Mouse (Mus musculus) lung, embryonic 15.5 days (tissue): ENCODE measurements around the gene Myl4. TPM values are rescaled to one million over a fixed set of nuclear protein-coding genes. Genes with fewer than 3 reads are reported as not detected.
A peak's percentile ranks its signal among the peaks of the same experiment; 100 is the strongest.

Source experiments
- ATAC-seq: fragments of 200-750 bp; cut with Nextera tagmentation; 2 replicates; pipeline ENCODE4 v1.8.0; 2017; ENCODE audit warnings: moderate number of reproducible peaks, borderline replicate concordance; ENCODE audit not compliant: low FRiP score, low TSS enrichment; ENCODE audit errors: extremely low read depth
- H3K27ac ChIP-seq: fragments of 300-500 bp; sonication (generic); 2 replicates; pipeline ENCODE4 v1.5.1; 2015; ENCODE audit warnings: moderate library complexity, mild to moderate bottlenecking, inconsistent platforms
- H3K27me3 ChIP-seq: fragments of 300-500 bp; sonication (generic); 2 replicates; pipeline ENCODE4 v1.6.1; 2015; ENCODE audit warnings: inconsistent platforms
- H3K36me3 ChIP-seq: fragments of 300-500 bp; sonication (generic); 2 replicates; pipeline ENCODE4 v1.6.1; 2015; ENCODE audit warnings: inconsistent platforms
- H3K4me1 ChIP-seq: fragments of 300-500 bp; sonication (generic); 2 replicates; pipeline ENCODE4 v1.6.1; 2015; ENCODE audit warnings: inconsistent platforms
- H3K4me2 ChIP-seq: fragments of 300-500 bp; sonication (generic); 2 replicates; pipeline ENCODE4 v1.6.1; 2015; ENCODE audit warnings: inconsistent platforms, mild to moderate bottlenecking, moderate library complexity
- H3K4me3 ChIP-seq: fragments of 300-500 bp; sonication (generic); 2 replicates; pipeline ENCODE4 v1.5.1; 2015; ENCODE audit warnings: mild to moderate bottlenecking, inconsistent platforms
- H3K9ac ChIP-seq: fragments of 300-500 bp; sonication (generic); 2 replicates; pipeline ENCODE4 v1.6.1; 2015; ENCODE audit warnings: inconsistent platforms
- H3K9me3 ChIP-seq: fragments of 300-500 bp; sonication (generic); 2 replicates; pipeline ENCODE4 v1.6.1; 2016; ENCODE audit warnings: inconsistent platforms
- WGBS: fragments of 180-500 bp; shearing (Covaris S2); methylation state at CpG from one replicate; pipeline ENCODE4 v1.1.7; 2015; 5-methylcytosine and 5-hydroxymethylcytosine counted together
- polyA plus RNA-seq: library from polyadenylated mRNA; unstranded; fragments of >200 nt; fragmentation: Nextera tagmentation; extraction: Ambion mirVana; gene quantifications from 2 replicates; pipeline ENCODE4 v1.2.1, GENCODE M21; 2015

Myl4 gene
- polyA plus RNA-seq, 1 experiment from 2014 or later = 133 TPM

DNA sequence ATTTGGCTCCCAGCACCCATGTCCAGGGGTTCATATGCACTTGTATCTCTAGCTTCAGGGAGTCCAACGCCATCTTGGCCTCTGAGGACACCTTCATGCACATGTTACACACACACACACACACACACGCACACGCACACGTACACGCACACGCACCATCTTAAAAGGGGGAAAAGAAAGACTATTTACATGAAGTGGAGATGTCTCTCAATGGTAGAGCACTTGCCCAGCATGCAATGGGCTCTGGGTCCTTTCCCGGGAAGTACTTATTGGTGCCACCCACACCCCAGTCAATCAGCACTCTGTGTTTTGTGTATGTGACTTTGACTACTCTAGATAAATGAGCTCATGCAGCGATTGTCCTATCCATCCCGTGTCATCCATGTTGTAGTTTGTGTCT lies 37.4 kb downstream of the Myl4 start:
- Histone ChIP-seq H3K9ac (no peak overlapping the region), H3K4me3 (no peak overlapping the region), H3K27ac (no peak overlapping the region), H3K36me3 (no peaks in the 10 kb centered on the region), H3K27me3 (no peaks in the 10 kb centered on the region), H3K4me2 (no peak overlapping the region), H3K9me3 (no peaks in the 10 kb centered on the region), H3K4me1 (peaks cover 16% of the 10 kb centered on the region)
- WGBS = 91% methylated on average over 9 of the region's 9 CpGs
- ATAC-seq = no peak

DNA sequence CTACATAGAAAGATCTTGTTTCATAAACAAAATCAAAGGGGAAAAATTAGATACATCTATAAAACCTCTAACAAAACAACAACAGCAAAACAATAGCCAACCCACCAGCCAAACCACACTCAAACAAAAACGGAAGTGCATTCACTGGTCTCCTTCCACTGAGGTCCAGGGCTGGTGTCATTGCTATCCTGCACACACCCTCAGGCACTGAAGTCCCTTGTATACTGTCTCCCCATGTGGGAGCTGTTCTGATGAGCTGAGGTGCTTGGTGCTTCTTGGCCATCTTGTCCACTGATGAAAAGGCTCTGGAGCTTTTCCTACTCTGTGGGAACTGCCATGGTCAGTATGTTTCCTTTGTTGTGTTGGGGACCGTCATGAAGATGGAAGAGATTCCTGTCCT lies 38.0 kb downstream of the Myl4 start:
- ATAC-seq = no peak
- 87% methylated on average over 2 of the region's 2 CpGs for WGBS
- no peak overlapping the region for H3K4me3 ChIP-seq
- peaks cover 16% of the 10 kb centered on the region for H3K4me1 ChIP-seq
- no peak overlapping the region for H3K27ac ChIP-seq
- no peaks in the 10 kb centered on the region for H3K9me3 ChIP-seq
- no peak overlapping the region for H3K9ac ChIP-seq
- no peaks in the 10 kb centered on the region for H3K36me3 ChIP-seq
- H3K27me3 ChIP-seq = no peaks in the 10 kb centered on the region
- no peak overlapping the region for H3K4me2 ChIP-seq

DNA sequence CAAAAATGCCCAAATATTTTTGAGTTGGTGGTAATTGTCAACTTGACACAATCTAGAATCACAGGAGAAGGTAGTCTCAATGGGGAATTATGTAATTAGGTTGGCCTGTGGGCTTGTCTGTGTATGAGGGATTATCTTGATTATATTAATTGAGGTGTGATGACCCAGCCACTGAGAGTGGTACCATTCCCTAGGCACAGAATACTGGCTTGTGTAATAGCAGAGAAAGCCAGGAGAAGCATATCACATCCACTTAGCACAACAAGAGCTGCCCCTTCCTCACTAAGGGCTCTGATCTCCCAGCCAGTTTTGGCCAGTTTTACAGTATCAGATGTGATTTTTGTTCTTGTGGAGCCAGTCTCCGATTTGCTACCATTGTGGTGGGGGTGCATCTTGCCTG lies 39.1 kb downstream of the Myl4 start:
- Histone ChIP-seq H3K9ac (no peak overlapping the region), H3K4me2 (no peak overlapping the region), H3K4me3 (no peak overlapping the region), H3K27ac (no peak overlapping the region), H3K27me3 (no peaks in the 10 kb centered on the region), H3K36me3 (no peaks in the 10 kb centered on the region), H3K4me1 (peaks cover 16% of the 10 kb centered on the region), H3K9me3 (no peaks in the 10 kb centered on the region)
- ATAC-seq = no peak
- 67% methylated on average over 1 of the region's 1 CpGs for WGBS

DNA sequence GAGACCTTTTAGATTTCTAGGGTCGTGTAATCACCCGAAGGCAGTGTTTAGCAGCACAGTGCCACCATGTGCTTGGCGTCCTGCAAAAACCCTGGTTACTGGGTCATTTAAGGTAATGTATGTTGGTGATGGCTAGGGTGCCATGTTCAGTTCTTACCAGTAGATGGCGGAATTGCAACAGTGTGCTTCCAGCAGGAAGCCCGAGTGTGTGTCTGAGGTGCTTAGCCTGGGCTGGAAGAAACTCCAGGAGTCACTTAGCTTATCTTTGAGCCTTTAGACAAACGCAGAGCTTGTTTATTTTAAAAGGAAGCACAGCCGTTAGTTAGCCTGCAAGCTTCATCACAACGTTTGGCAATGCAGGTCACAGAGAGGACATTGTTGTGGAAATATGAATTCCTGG lies 39.7 kb downstream of the Myl4 start:
- whole genome bisulfite sequencing = under 1% methylated on average over 8 of the region's 8 CpGs
- peak; percentile 78 for ATAC-seq
- Histone ChIP-seq H3K4me3 (no peak overlapping the region), H3K9ac (no peak overlapping the region), H3K4me1 (peaks cover 16% of the 10 kb centered on the region), H3K9me3 (no peaks in the 10 kb centered on the region), H3K27ac (no peak overlapping the region), H3K4me2 (no peak overlapping the region), H3K27me3 (no peaks in the 10 kb centered on the region), H3K36me3 (no peaks in the 10 kb centered on the region)

DNA sequence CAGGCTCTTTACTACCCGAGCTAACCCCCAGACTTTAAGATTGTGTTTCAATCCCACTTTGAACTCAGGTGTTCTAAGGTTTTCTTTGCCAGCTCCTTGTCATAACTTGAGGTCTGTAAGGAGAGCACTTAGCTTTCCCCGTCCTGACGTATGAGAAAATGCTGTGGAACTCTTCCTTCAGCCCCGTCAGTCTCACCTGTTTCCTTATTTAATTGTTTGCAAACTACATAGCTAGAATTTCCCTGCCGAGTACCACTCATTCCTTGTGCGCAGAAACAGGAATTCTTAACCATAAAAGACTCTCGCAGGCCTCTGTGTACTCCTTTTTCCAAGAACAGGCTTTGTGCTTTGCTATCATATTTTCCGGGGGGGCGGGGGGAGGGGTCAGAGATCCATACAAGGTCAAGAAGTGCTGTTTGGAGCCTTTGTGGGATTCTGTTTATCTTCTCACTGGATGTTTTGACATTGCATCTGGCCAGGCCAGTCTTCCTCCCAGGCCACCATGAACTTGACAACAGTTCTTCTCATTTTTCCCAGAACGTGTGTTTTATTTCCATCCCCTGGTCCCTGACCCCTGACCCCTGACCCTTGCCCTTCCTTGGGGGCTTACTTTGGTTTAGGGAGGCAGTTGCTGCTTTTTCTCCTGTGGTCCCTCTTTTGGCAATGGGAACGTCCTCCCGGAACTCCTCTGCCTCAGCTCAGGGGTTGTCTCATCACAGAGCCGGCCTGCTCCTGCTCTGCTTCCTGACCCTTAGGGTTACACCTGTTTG lies 41.8 kb downstream of the Myl4 start:
- no peak overlapping the region for H3K4me3 ChIP-seq
- 0 out of 2 replicates have a peak overlapping the region, but pooled peaks have one; percentile 11 for H3K27ac ChIP-seq
- 46% methylated on average over 13 of the region's 13 CpGs for WGBS
- no peak for ATAC-seq
- H3K4me1 ChIP-seq = peaks cover 19% of the 10 kb centered on the region
- H3K36me3 ChIP-seq = no peaks in the 10 kb centered on the region
- H3K9me3 ChIP-seq = no peaks in the 10 kb centered on the region
- no peaks in the 10 kb centered on the region for H3K27me3 ChIP-seq
- H3K4me2 ChIP-seq = no peak overlapping the region
- H3K9ac ChIP-seq = no peak overlapping the region

DNA sequence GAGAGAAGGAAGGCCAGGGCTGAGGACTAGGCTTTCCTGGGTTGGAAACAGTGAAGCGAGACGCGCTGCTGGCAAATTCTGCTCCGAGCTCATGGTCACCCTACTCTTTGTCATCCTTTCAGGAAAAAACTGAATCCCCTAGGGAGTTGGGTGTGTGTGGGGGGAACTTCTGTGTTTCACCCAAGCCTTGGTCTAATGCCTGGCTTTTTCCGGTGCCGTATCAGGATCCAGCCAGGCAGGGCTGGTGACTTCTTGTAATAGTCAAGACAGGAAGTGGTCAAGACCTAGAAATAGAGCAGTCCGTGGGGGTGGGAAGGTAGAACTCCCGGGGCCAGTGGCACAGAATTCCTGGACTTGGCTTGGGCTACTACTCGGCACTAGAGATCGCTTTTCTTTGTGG lies 45.9 kb downstream of the Myl4 start:
- Histone ChIP-seq H3K4me3 (no peak overlapping the region), H3K4me1 (peaks cover 12% of the 10 kb centered on the region), H3K4me2 (no peak overlapping the region), H3K9me3 (no peaks in the 10 kb centered on the region), H3K36me3 (no peaks in the 10 kb centered on the region), H3K27me3 (no peaks in the 10 kb centered on the region), H3K9ac (no peak overlapping the region), H3K27ac (no peak overlapping the region)
- no peak for ATAC-seq
- 63% methylated on average over 10 of the region's 10 CpGs for WGBS

DNA sequence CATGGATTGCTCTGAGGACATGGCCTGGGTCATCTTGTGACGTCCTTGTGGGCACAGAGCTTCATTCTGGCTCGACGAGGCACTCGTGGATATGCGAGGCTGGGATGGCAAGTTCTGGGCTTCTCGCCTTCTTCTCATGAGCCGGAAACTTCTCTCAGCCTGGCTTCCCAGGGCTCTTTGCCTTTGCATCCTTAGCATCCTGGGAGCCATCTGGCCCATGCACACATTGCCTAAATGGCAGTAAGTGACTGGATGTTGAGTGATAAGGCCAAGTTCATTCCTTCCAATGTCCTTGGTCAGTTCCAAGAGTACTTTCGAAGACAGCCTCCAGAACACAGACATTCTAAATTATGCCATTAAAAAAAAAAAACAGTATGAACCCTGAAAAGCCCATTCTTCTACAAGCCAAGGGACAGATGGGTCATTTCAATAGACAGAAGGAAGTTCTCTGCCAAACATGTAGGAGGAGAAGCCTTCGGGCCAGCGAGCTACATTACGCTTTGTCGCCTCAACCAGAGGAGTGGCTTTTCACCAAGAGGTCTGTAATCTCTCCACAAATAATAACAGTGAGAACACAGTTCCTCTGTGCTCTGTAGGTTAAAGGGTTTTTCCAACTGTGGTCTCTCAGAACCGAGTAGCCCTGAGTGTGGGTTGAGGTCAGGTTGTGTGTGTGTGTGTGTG lies 48.9 kb downstream of the Myl4 start:
- ATAC-seq = peak; percentile 86
- no peaks in the 10 kb centered on the region for H3K9me3 ChIP-seq
- no peak overlapping the region for H3K4me3 ChIP-seq
- 54% methylated on average over 13 of the region's 13 CpGs for WGBS
- no peaks in the 10 kb centered on the region for H3K36me3 ChIP-seq
- H3K9ac ChIP-seq = no peak overlapping the region
- H3K27me3 ChIP-seq = no peaks in the 10 kb centered on the region
- H3K4me1 ChIP-seq = peaks cover 7% of the 10 kb centered on the region; the same call in 1 of the 2 replicates
- H3K4me2 ChIP-seq = no peak overlapping the region
- peak overlapping the region; percentile 41 for H3K27ac ChIP-seq

DNA sequence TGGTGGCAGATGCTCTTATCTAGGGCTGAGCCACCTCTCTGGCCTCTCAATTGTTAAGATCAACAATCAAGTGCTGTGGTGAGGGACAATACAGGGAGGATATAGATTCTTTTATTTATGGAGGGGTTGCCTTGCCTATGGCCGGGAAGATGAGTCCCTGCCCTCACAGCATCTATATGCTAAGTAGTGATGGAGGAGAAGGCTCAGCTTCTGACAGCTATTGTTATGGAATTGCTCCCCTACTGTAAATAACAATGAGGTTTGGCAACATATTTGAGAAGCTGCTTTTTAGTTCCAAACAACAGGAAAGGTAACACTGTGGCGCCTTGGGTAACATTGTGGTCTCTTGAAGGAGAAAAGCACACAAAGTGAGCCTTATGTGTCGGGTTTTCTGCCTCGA lies 50.2 kb downstream of the Myl4 start:
- H3K4me3 ChIP-seq = no peak overlapping the region
- no peak overlapping the region for H3K9ac ChIP-seq
- no peak overlapping the region for H3K4me2 ChIP-seq
- peaks cover 7% of the 10 kb centered on the region; the same call in 1 of the 2 replicates for H3K4me1 ChIP-seq
- H3K27ac ChIP-seq = no peak overlapping the region
- no peaks in the 10 kb centered on the region for H3K9me3 ChIP-seq
- no peak for ATAC-seq
- WGBS = 55% methylated on average over 4 of the region's 4 CpGs
- no peaks in the 10 kb centered on the region for H3K36me3 ChIP-seq
- H3K27me3 ChIP-seq = no peaks in the 10 kb centered on the region; the same call in 1 of the 2 replicates

DNA sequence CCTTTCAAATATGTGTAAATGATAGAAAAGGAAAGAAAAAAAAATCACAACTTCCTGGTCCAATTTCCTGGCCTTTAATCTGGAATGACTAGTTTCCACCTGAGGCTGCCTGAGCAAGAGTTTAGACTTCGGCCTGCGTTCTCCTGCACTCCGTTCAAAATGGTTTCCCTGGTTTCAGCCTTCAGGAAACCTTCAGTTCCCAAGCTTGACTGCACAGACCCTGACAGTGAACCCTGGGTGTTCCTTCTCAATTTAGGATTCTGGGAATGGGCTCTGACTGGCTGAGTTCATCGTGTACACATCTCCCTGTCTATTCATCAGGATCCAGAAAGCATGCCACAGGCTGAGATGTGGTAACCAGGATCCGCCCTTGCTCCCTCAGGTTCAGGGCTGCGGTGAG lies 53.7 kb downstream of the Myl4 start:
- H3K4me2 ChIP-seq = no peak overlapping the region
- H3K9ac ChIP-seq = no peak overlapping the region
- H3K27me3 ChIP-seq = peaks cover 3% of the 10 kb centered on the region; the same call in 1 of the 2 replicates
- no peaks in the 10 kb centered on the region for H3K36me3 ChIP-seq
- H3K9me3 ChIP-seq = no peaks in the 10 kb centered on the region
- no peak overlapping the region for H3K4me3 ChIP-seq
- peaks cover 7% of the 10 kb centered on the region for H3K4me1 ChIP-seq
- WGBS = 54% methylated on average over 6 of the region's 6 CpGs
- H3K27ac ChIP-seq = no peak overlapping the region
- no peak for ATAC-seq

DNA sequence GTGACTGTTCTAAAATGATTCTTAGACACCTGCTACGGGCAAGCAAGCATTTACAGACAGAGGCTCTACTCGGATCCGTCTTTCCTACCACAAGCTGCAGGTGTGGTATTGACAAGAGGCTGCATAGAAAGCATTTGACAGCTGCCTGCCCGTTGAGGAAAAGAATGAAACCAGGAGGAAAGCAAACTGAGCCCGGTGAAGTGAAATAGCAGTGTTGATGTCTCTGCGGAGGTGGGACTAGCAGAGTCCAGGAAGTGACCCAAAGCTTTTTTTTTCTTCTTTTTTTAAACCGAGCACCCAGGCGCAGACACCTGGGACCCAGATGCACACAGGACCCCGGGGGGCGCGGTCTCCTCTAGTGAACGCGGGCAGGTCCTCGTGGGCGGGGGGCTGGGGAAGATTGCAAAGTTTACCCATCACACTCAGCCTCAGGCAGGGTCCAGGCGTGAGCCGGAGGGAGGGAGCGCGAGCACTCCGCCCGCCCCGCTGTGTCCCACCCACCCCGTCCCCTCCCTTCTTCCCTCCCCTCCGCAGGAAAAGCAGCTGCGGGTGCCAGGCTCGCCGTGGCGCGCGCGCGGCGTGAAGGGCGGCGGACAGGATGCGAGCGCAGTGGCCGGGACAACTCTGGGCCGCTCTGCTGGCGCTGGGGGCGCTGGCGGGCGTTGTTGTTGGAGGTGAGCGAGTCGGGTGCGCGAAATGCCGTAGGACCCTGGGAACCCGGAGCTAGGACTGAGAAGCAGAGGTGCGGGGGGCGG lies 57.2 kb downstream of the Myl4 start, which contains the start of gene Itgb3:
Gene Itgb3, plus strand, starts transcription at position 510 of the 755 bp plus-strand sequence.
- Histone ChIP-seq H3K27me3 (peaks cover 14% of the 10 kb centered on the region; the same call in 1 of the 2 replicates), H3K27ac (no peak within 1 kb of the TSS), H3K9me3 (no peaks in the 10 kb centered on the region), H3K4me1 (peaks cover 6% of the 10 kb centered on the region; the same call in 1 of the 2 replicates), H3K36me3 (no peaks in the 10 kb centered on the region), H3K9ac (peak within 1 kb of the TSS; percentile 47), H3K4me3 (peak within 1 kb of the TSS; percentile 48), H3K4me2 (peak within 1 kb of the TSS; percentile 96)
- ATAC-seq = peak; percentile 92
- WGBS = under 1% methylated on average over 50 of the region's 51 CpGs

DNA sequence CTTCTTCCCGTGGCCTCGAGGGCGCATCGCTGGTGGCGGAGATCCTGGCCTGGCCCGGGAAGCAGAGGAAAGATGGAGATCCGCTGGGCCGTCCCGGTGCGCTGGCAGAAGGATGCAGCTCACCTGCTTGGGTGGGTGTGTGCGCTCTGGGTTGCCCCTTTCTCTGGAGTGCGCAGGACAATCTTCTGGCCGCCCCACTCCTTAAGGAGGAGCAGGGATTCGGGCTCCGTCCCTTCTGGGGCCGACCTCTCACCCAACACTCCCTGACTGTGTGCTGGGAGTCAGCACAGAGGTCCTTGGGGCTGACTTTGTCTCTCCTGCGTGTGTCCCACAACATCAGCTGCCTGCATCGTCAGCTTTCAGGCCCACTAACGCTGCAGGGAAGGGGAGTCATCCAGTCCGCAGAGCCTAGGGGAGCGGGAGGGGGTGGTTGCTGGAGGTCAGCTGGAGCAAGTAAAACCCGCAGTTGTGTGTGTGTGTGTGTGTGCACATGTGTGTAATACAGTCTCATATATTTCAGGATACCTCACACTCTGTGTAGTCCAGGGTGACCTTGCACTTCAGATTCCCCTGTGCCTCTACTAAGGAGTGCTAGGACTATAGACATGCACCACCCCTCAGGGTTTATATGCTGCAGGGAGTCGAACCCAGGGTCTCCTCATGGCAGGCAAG lies 57.9 kb downstream of the Myl4 start:
- H3K9ac ChIP-seq = peak overlapping the region; percentile 47
- H3K4me1 ChIP-seq = peaks cover 6% of the 10 kb centered on the region; the same call in 1 of the 2 replicates
- H3K36me3 ChIP-seq = no peaks in the 10 kb centered on the region
- 4% methylated on average over 22 of the region's 23 CpGs for WGBS
- peak; percentile 13 for ATAC-seq
- H3K4me3 ChIP-seq = peak overlapping the region; percentile 48
- H3K9me3 ChIP-seq = no peaks in the 10 kb centered on the region
- H3K4me2 ChIP-seq = peak overlapping the region; percentile 96
- peaks cover 14% of the 10 kb centered on the region; the same call in 1 of the 2 replicates for H3K27me3 ChIP-seq
- H3K27ac ChIP-seq = no peak overlapping the region
